Mouse (Mus musculus): ENCODE data around the gene Gm9125. TPM values are rescaled to one million over a fixed set of nuclear protein-coding genes. Genes with fewer than 3 reads are reported as not detected.
"Not testable (repeated sequence)": the region's sequence is repeated elsewhere in the genome, so short reads cannot be mapped to it uniquely, and the experiment has no call there.

Gene Gm9125
- total RNA-seq (2022) = not detected

- not testable (repeated sequence) for DNase-seq
Observed at GRCm38 (mm10) chr3:94054785-94055184, at the start of gene Gm9125. TSS of gene Gm9125 (minus strand) at chr3:94054885.

- not testable (repeated sequence) for DNase-seq
Observed at GRCm38 (mm10) chr3:94072544-94072943, 17.9 kb upstream of the Gm9125 start, which contains the start of gene Gm10697. TSS of gene Gm10697 (minus strand) at chr3:94072644.

- DNase-seq = not testable (repeated sequence)
Observed at GRCm38 (mm10) chr3:94049566-94050121, 5.0 kb downstream of the Gm9125 start.

GRCm38 (mm10) chr3:94038241-94038640 lies 16.4 kb downstream of the Gm9125 start:
- not testable (repeated sequence) for DNase-seq

- DNase-seq = not testable (repeated sequence)
Observed at GRCm38 (mm10) chr3:94034400-94034799, 20.3 kb downstream of the Gm9125 start.

Other genes starting within 250 kb of the Gm9125 start
- gene Tdpoz3, start 228.9 kb downstream of the Gm9125 start, total RNA-seq (2022) = not detected
- gene Gm9117, start 111.3 kb downstream of the Gm9125 start, total RNA-seq (2022) = not detected
- gene Tdpoz5, start 93.6 kb downstream of the Gm9125 start, total RNA-seq (2022) = not detected
- gene Gm10697, start 17.8 kb upstream of the Gm9125 start, total RNA-seq (2022) = not detected
- gene Gm10696, start 123.3 kb upstream of the Gm9125 start, total RNA-seq (2022) = not detected
- gene Gm5286, start 141.8 kb upstream of the Gm9125 start, total RNA-seq (2022) = not detected
- gene Gm4778, start 209.2 kb upstream of the Gm9125 start, total RNA-seq (2022) = not detected